Mouse (Mus musculus) olfactory bulb, adult 2 months (tissue): Measurements from ENCODE around the gene Pbrm1.

Experiments used
- CTCF ChIP-seq: fragments of 200-500 bp; IDR thresholded peaks from 2 replicates; pipeline ENCODE4 v1.5.1; 2012; ENCODE audit warnings: low read depth, mild to moderate bottlenecking, low read length, moderate library complexity; ENCODE audit not compliant: insufficient read depth
- POLR2A ChIP-seq: fragments of 200-500 bp; IDR thresholded peaks from 2 replicates; pipeline ENCODE4 v1.6.1; 2012; ENCODE audit warnings: mild to moderate bottlenecking, low read depth, low read length, moderate library complexity; ENCODE audit not compliant: insufficient read depth

GRCm38 (mm10) chr14:31137791-31138190, 118.9 kb downstream of the Pbrm1 start:
- TF ChIP-seq CTCF (no peak), POLR2A (no peak)
